Mouse (Mus musculus) liver, embryonic 12.5 days (tissue): ENCODE data around the gene Efcc1. TPM values are rescaled to one million over a fixed set of nuclear protein-coding genes. Genes with fewer than 3 reads are reported as not detected.

ENCODE experiments used
- ATAC-seq: fragments of 200-750 bp; cut with Nextera tagmentation; 2 replicates; pipeline ENCODE4 v1.8.0; 2017; ENCODE audit warnings: moderate number of reproducible peaks, mild to moderate bottlenecking, moderate library complexity
- H3K27ac ChIP-seq: fragments of 300-500 bp; sonication (generic); 2 replicates; pipeline ENCODE4 v1.5.1; 2016; ENCODE audit warnings: mild to moderate bottlenecking
- H3K27me3 ChIP-seq: fragments of 300-500 bp; sonication (generic); replicated peaks from 2 replicates; pipeline ENCODE4 v1.6.1; 2016; ENCODE audit warnings: mild to moderate bottlenecking, moderate library complexity
- H3K36me3 ChIP-seq: fragments of 300-500 bp; sonication (generic); 2 replicates; pipeline ENCODE4 v1.6.1; 2016; ENCODE audit warnings: mild to moderate bottlenecking, moderate library complexity
- H3K4me1 ChIP-seq: fragments of 300-500 bp; sonication (generic); 2 replicates; pipeline ENCODE4 v1.6.1; 2016
- H3K4me2 ChIP-seq: fragments of 300-500 bp; sonication (generic); 2 replicates; pipeline ENCODE4 v1.6.1; 2016; ENCODE audit warnings: mild to moderate bottlenecking, moderate library complexity
- H3K4me3 ChIP-seq: fragments of 300-500 bp; sonication (generic); 2 replicates; pipeline ENCODE4 v1.5.1; 2016; ENCODE audit warnings: mild to moderate bottlenecking, moderate library complexity
- H3K9ac ChIP-seq: fragments of 300-500 bp; sonication (generic); 2 replicates; pipeline ENCODE4 v1.6.1; 2016; ENCODE audit warnings: mild to moderate bottlenecking, moderate library complexity
- H3K9me3 ChIP-seq: fragments of 300-500 bp; sonication (generic); replicated peaks from 2 replicates; pipeline ENCODE4 v1.6.1; 2016; ENCODE audit warnings: mild to moderate bottlenecking, moderate library complexity
- WGBS: fragments of 180-500 bp; shearing (Covaris S2); methylation state at CpG from one replicate; pipeline ENCODE4 v1.1.7; 2016; ENCODE audit not compliant: insufficient replicate concordance; 5-methylcytosine and 5-hydroxymethylcytosine counted together
- polyA plus RNA-seq: library from polyadenylated mRNA; unstranded; fragments of >200 nt; fragmentation: Nextera tagmentation; extraction: Ambion mirVana; gene quantifications from 2 replicates; pipeline ENCODE4 v1.2.1, GENCODE M21; 2016

Gene Efcc1
- polyA plus RNA-seq = 0.51 and 0.63 TPM in 2 replicates

DNA sequence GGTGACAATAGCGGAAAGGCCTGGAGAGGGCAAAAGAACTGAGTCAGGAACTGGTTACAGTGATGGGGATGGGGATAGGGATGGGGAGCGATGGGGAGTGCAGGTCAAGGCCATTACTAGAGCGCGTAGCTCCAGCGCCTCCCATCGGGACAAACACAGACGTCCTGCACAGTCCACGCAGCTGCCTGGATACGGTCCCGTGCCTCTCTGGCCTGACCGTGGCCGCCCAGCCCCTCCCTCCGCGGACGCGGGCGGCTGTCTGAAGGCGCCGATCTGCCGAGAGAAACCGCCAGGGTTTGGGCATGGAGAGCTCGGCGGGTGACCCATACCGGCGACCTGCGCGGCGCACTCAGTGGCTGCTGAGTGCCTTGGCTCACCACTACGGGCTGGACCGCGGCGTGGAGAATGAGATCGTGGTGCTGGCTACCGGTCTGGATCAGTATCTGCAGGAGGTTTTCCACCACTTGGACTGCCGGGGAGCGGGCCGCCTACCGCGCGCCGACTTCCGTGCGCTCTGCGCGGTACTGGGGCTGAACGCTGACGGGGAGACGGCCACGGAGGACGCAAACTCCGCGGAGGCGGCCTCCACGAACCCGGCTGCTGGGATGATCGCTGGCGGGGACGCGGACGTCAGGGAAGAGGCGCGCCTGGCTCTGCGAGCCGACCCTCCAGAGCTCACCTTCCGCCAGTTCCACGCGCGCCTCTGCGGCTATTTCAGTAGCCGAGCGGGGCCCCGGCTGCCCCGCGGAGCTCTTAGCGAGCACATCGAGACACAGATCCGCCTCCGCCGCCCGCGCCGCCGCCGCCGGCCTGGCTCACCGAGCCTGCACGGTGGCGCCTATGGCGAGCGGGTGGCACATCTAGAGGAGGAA, at the start of gene Efcc1:
Gene Efcc1 (plus strand): TSS at position 279 of the 872 bp plus-strand sequence.
- no peak within 1 kb of the TSS for H3K27ac ChIP-seq
- peaks cover 20% of the 10 kb centered on the region for H3K4me1 ChIP-seq
- no peaks in the 10 kb centered on the region for H3K36me3 ChIP-seq
- ATAC-seq = no peak
- H3K27me3 ChIP-seq = peaks cover 89% of the 10 kb centered on the region
- under 1% methylated on average over 83 of the region's 90 CpGs for WGBS
- H3K4me3 ChIP-seq = peak within 1 kb of the TSS; percentile 53
- H3K4me2 ChIP-seq = peak within 1 kb of the TSS; percentile 69
- H3K9me3 ChIP-seq = no peaks in the 10 kb centered on the region
- H3K9ac ChIP-seq = peak within 1 kb of the TSS; percentile 44; the same call in 1 of the 2 replicates

DNA sequence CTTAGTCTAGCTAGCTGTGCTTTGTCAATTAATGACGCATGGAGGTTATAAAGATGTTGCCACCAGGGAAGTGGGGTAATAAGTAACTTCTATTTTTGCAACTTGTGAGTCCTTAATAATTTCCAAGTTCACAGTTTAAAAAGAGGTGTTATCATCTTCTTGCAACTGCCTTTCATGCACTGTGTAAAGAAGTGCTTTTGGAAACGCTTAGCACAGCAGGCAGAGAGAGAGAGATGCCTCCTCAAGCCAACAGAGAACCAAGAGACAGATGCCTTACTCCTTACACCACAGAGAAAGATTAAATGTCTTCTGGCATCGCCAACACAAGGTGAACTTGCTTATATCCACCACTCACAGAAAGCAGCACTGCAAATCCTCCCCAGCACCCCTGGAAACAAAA, 34.7 kb upstream of the Efcc1 start:
- H3K9me3 ChIP-seq = no peaks in the 10 kb centered on the region
- no peaks in the 10 kb centered on the region for H3K4me1 ChIP-seq
- peaks cover 49% of the 10 kb centered on the region for H3K27me3 ChIP-seq
- WGBS = 63% methylated on average over 3 of the region's 3 CpGs
- no peak overlapping the region for H3K27ac ChIP-seq
- H3K4me2 ChIP-seq = no peak overlapping the region
- no peaks in the 10 kb centered on the region for H3K36me3 ChIP-seq
- H3K4me3 ChIP-seq = no peak overlapping the region
- no peak for ATAC-seq
- H3K9ac ChIP-seq = no peak overlapping the region

DNA sequence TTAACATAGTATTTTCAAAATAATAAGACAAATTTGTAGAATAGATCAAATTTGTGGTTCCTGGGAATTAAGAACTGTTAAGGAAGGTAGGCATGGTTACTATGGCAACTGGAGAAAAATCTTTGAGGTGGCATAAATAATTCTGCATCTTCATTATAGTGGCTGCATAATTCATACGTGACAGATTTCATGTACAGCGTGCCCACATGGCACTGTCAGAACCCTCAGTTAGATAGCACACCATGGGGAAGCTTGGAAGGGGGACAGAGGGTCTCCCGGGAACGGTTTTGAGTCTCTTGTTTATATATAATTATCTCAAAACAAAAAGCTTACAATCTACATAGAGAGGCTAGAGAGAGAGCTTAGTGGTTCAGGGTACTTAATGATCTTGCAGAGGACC, 34.1 kb upstream of the Efcc1 start:
- Histone ChIP-seq H3K36me3 (no peaks in the 10 kb centered on the region), H3K9me3 (no peaks in the 10 kb centered on the region), H3K4me3 (no peak overlapping the region), H3K27ac (no peak overlapping the region), H3K4me1 (no peaks in the 10 kb centered on the region), H3K4me2 (no peak overlapping the region), H3K9ac (no peak overlapping the region), H3K27me3 (peaks cover 43% of the 10 kb centered on the region)
- ATAC-seq = no peak
- WGBS = 79% methylated on average over 4 of the region's 4 CpGs

DNA sequence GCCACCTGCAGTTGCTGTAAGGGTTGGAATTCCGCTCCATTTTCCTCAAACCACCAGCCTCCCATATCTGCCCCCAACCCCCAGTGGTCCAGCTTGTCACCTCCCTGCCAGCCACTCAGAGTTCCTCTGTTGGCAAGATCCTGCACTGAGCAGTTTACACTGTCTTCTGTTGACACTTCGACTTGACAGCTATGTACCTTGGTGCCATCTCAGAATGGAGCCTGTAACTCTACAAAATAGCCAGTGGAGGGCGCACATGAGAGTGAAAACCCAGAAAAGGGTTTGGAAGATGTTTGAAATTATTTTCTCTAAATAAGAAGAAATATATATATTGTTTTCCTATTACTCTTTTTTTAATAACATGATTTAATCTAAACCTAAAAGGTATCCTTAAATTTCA, 24.4 kb upstream of the Efcc1 start:
- no peaks in the 10 kb centered on the region for H3K9me3 ChIP-seq
- no peaks in the 10 kb centered on the region for H3K36me3 ChIP-seq
- no peak overlapping the region for H3K9ac ChIP-seq
- no peak overlapping the region for H3K27ac ChIP-seq
- H3K4me2 ChIP-seq = no peak overlapping the region
- peaks cover 36% of the 10 kb centered on the region for H3K27me3 ChIP-seq
- 39% methylated on average over 3 of the region's 3 CpGs for WGBS
- no peak for ATAC-seq
- H3K4me3 ChIP-seq = no peak overlapping the region
- H3K4me1 ChIP-seq = no peaks in the 10 kb centered on the region

GRCm38 (mm10) chr6:87712311-87712710, 18.4 kb upstream of the Efcc1 start:
- Histone ChIP-seq H3K9ac (no peak overlapping the region), H3K4me1 (peaks cover 7% of the 10 kb centered on the region), H3K4me3 (no peak overlapping the region), H3K27me3 (peaks cover 67% of the 10 kb centered on the region), H3K4me2 (no peak overlapping the region), H3K36me3 (no peaks in the 10 kb centered on the region), H3K9me3 (no peaks in the 10 kb centered on the region), H3K27ac (no peak overlapping the region)
- ATAC-seq = no peak
- 63% methylated on average over 4 of the region's 4 CpGs for WGBS

DNA sequence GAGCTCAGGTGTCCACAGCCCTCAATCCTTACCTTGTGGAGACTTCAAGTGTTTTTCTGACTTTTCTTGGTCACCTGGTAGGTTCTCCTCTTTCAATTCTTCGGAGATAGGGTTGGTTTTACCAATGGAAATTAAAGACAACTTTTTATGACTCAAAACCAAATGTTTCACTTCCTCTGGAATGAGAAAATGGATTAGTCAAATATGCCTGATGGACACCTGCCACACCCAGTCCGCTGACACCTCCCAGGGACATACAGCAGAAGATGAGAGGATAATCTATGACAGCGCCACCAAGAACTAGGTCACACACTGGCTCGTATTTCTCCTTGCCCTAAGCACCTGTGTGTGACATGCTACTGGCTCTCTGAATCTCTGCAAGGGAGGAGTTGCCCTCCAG, 16.6 kb upstream of the Efcc1 start:
- Histone ChIP-seq H3K4me3 (no peak overlapping the region), H3K9me3 (no peaks in the 10 kb centered on the region), H3K27ac (no peak overlapping the region), H3K27me3 (peaks cover 59% of the 10 kb centered on the region), H3K9ac (no peak overlapping the region), H3K36me3 (no peaks in the 10 kb centered on the region), H3K4me2 (no peak overlapping the region), H3K4me1 (peaks cover 7% of the 10 kb centered on the region)
- ATAC-seq = no peak
- WGBS = 64% methylated on average over 4 of the region's 4 CpGs

DNA sequence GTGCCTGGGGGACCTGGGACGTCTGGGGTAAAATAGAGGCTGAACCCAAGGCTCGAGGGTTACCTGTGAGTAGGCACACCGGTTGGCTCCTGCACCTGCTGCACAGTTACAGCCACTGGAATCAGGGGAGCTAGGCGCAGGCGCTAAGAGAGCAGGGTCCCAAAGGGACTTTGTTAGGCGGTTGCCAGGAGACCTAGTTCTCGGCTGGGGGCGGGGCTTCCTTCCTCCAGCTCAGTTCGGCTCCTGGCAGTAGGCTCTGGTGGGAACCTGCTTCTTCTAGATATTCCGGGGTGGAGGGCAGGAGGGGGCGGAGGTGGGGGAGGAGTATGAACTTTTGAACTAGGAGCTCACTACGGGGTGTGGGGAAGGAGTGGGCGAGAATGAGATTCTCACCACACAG, 8.0 kb upstream of the Efcc1 start:
- H3K9me3 ChIP-seq = no peaks in the 10 kb centered on the region
- no peak overlapping the region; the same call in 1 of the 2 replicates for H3K4me2 ChIP-seq
- no peak overlapping the region for H3K27ac ChIP-seq
- H3K9ac ChIP-seq = no peak overlapping the region
- H3K27me3 ChIP-seq = peaks cover 29% of the 10 kb centered on the region
- no peak for ATAC-seq
- 6% methylated on average over 13 of the region's 13 CpGs for WGBS
- H3K4me3 ChIP-seq = no peak overlapping the region
- H3K4me1 ChIP-seq = peaks cover 12% of the 10 kb centered on the region
- no peaks in the 10 kb centered on the region for H3K36me3 ChIP-seq

DNA sequence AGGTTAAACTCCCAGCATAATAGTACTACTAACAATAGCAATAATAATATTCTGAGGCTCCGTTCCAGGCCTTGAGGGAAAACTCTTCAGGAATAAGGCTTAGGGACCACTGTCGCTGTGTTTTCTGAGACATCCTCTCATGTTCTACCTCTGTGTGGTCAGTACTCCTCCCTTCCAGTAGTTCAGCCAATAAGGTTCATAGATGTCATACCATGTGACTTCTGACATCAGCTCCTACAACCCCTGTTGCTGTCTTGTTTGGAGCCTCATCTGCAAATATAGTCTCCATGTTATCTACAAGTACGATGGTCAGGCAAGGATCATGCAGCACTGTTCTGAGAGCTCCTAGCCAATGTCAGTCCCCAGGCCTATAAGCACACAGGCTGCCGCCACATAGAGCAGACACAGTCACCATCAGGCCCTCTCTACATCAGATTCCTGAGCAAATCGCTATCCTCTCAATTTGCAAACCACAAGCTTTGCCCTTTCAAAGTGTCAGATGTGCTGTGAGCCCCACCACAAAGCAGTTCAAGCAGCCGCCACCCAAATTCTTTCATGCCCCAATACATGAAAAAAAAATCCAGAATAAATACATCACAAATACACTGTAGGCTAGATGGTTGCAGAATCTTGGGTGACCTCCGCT, 5.3 kb upstream of the Efcc1 start:
- Histone ChIP-seq H3K36me3 (no peaks in the 10 kb centered on the region), H3K4me1 (peaks cover 12% of the 10 kb centered on the region), H3K4me3 (no peak overlapping the region), H3K4me2 (no peak overlapping the region), H3K9ac (no peak overlapping the region), H3K27me3 (peaks cover 49% of the 10 kb centered on the region), H3K9me3 (no peaks in the 10 kb centered on the region), H3K27ac (no peak overlapping the region)
- WGBS = 59% methylated on average over 7 of the region's 7 CpGs
- no peak for ATAC-seq

- no peaks in the 10 kb centered on the region for H3K9me3 ChIP-seq
- peaks cover 17% of the 10 kb centered on the region for H3K4me1 ChIP-seq
- WGBS = 16% methylated on average over 3 of the region's 3 CpGs
- peaks cover 62% of the 10 kb centered on the region for H3K27me3 ChIP-seq
- H3K9ac ChIP-seq = no peak overlapping the region
- H3K4me3 ChIP-seq = no peak overlapping the region
- no peak overlapping the region for H3K4me2 ChIP-seq
- ATAC-seq = 0 out of 2 replicates have a peak, but pooled peaks have one; percentile 25
- no peaks in the 10 kb centered on the region for H3K36me3 ChIP-seq
- H3K27ac ChIP-seq = no peak overlapping the region
These were observed 2.6 kb upstream of the Efcc1 start for GRCm38 (mm10) chr6:87728102-87728501.

DNA sequence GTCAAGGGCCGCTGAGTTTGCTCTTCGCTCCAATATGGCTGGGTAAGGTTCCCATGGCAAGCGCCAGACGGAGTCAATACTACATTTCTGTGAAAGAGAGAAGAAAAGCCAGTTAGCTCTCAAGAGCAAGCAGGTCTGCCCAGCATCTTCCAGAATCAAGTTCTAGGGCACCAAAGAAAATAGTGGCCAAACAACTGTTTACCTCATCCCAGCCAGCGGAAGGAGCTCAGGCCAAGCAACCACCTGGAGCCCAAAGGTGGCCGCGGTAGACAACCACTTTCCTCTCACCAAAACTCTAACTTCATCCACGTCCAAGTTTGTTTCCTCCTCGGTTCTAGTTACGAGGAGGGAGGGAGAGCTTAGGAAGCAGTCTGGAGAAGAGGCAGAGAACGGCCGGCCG, 528 bp upstream of the Efcc1 start:
- no peak overlapping the region for H3K9ac ChIP-seq
- no peaks in the 10 kb centered on the region for H3K9me3 ChIP-seq
- no peaks in the 10 kb centered on the region for H3K36me3 ChIP-seq
- H3K4me2 ChIP-seq = peak overlapping the region; percentile 69
- no peak for ATAC-seq
- H3K4me3 ChIP-seq = peak overlapping the region; percentile 53
- H3K27me3 ChIP-seq = peaks cover 82% of the 10 kb centered on the region
- no peak overlapping the region for H3K27ac ChIP-seq
- 30% methylated on average over 13 of the region's 13 CpGs for WGBS
- H3K4me1 ChIP-seq = peaks cover 20% of the 10 kb centered on the region

GRCm38 (mm10) chr6:87731463-87732095, 910 bp downstream of the Efcc1 start:
- Histone ChIP-seq H3K4me1 (peaks cover 20% of the 10 kb centered on the region), H3K27me3 (peaks cover 96% of the 10 kb centered on the region), H3K27ac (no peak overlapping the region), H3K9me3 (no peaks in the 10 kb centered on the region), H3K9ac (peak overlapping the region; percentile 44; the same call in 1 of the 2 replicates), H3K4me2 (peak overlapping the region; percentile 69), H3K4me3 (peak overlapping the region; percentile 53), H3K36me3 (no peaks in the 10 kb centered on the region)
- ATAC-seq = no peak
- WGBS = 6% methylated on average over 19 of the region's 19 CpGs
